Mouse (Mus musculus) C2C12 (cell line): ENCODE data around the gene Hsd17b13.

ENCODE experiments used
- CEBPB ChIP-seq: IDR thresholded peaks from one replicate; pipeline ENCODE4 v1.6.1; 2011; ENCODE audit warnings: low read depth, mild to moderate bottlenecking, control low read depth, moderate library complexity
- CTCF ChIP-seq: IDR thresholded peaks from one replicate; pipeline ENCODE4 v1.5.1; 2011; ENCODE audit not compliant: control insufficient read depth, insufficient read depth, insufficient read length
- FOSL1 ChIP-seq: IDR thresholded peaks from one replicate; pipeline ENCODE4 v1.8.0; 2011; ENCODE audit warnings: mild to moderate bottlenecking, low read length; ENCODE audit not compliant: poor library complexity, insufficient read depth, severe bottlenecking
- MAX ChIP-seq: IDR thresholded peaks from one replicate; pipeline ENCODE4 v1.6.1; 2011; ENCODE audit warnings: mild to moderate bottlenecking, control low read depth
- MYOD1 ChIP-seq: IDR thresholded peaks from one replicate; pipeline ENCODE4 v1.6.1; 2011; ENCODE audit warnings: low read depth; ENCODE audit not compliant: control insufficient read depth, insufficient read length
- MYOG ChIP-seq: IDR thresholded peaks from one replicate; pipeline ENCODE4 v1.6.1; 2011; ENCODE audit not compliant: control insufficient read depth, insufficient read length; ENCODE audit errors: extremely low read depth
- USF1 ChIP-seq: IDR thresholded peaks from one replicate; pipeline ENCODE4 v1.6.1; 2011; ENCODE audit warnings: low read depth, mild to moderate bottlenecking, control low read depth, moderate library complexity

- TF ChIP-seq CTCF (no peak), FOSL1 (no peak), MYOD1 (no peak), USF1 (no peak), MAX (no peak), MYOG (no peak), CEBPB (no peak)
Measured at GRCm38 (mm10) chr5:104003955-104004354, 26.7 kb upstream of the Hsd17b13 start.
